Mouse (Mus musculus) v-Abl transformed pro-B cells (cell line): Measurements from ENCODE around the gene Slc4a7.

Experiments used
- in situ Hi-C, 2 experiments: fragments of 400-800 bp; cut with MboI; formaldehyde crosslinking; loops; one replicate each; pipeline ENCODE4 v1.15.1; 2025; ENCODE audit not compliant: unreplicated experiment in 2 of 2

Slc4a7 gene

DNA sequence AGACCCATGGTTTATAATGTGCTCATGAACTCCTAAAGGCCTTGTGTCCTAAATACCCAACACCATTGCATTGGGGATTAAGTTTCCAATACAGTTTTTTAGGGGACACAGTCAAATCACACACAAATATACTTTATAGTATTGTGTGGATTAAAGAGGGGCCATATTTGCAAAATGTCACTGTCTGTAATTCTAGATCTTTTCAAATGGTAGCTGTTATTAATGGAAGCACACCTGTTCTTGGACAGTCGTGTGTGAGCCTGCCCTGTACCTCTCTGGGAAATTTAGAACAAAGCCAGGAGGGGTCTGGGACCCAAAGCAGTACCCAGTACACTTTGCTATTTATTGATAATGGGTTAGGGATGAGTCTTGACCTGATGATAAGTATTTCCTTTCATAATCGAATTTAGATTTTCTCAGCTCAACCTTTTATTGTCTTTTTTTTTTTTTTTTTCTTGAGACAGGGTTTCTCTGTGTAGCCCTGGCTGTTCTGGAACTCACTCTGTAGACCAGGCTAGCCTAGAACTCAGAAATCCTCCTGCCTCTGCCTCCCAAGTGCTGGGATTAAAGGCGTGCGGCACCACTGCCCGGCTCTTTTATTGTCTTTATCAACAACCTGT, at the start of gene Slc4a7:
Gene Slc4a7 (plus strand): TSS at position 570 of the 620 bp plus-strand sequence.
- in situ Hi-C loops, result no loop called here

DNA sequence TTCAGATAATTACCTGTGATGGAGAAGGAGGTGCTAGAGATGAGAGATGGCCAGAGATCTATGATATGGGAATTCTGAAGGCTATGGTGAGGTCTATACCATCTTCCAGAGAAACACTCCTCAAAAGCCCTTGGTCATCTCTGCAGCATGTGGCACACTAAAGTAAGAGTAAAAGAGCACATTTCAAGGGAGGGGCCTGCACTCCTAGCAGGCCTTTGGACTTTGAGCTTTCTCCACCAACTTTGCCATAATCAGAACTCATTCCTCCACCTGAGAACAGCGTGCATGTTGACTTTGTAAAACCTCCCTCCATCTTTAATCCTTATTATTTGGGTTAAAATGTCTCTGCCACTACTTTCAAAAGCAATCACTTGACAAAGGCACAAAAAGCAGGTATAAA, 31.5 kb upstream of the Slc4a7 start:
- in situ Hi-C loops, result no loop called here

GRCm38 (mm10) chr14:14681611-14682010, 20.5 kb upstream of the Slc4a7 start:
- in situ Hi-C loops, result loop anchor here in 1 of 2 experiments (5.0 to 10.0 kb wide), 2 partner anchors 44 to 167 kb away; no protein-coding TSS in a partner anchor

- in situ Hi-C loops, result loop anchor here in 1 of 2 experiments (5.0 to 10.0 kb wide), 2 partner anchors 47 to 170 kb away; no protein-coding TSS in a partner anchor
Observed at GRCm38 (mm10) chr14:14684771-14685170, 17.3 kb upstream of the Slc4a7 start.

- in situ Hi-C loops, result loop anchor here in 1 of 2 experiments (10.0 kb wide), 1 partner anchor 171 kb away; no protein-coding TSS in a partner anchor
Observed at GRCm38 (mm10) chr14:14686101-14686551, 16.0 kb upstream of the Slc4a7 start.

- in situ Hi-C loops, result loop anchor here in 1 of 2 experiments (10.0 kb wide), 1 partner anchor 173 kb away; no protein-coding TSS in a partner anchor
Observed at GRCm38 (mm10) chr14:14687258-14687890, 14.7 kb upstream of the Slc4a7 start.

GRCm38 (mm10) chr14:14702399-14703345, 593 bp downstream of the Slc4a7 start:
- in situ Hi-C loops, result no loop called here

- in situ Hi-C loops, result no loop called here
Observed at GRCm38 (mm10) chr14:14703346-14703871, 1.3 kb downstream of the Slc4a7 start.

DNA sequence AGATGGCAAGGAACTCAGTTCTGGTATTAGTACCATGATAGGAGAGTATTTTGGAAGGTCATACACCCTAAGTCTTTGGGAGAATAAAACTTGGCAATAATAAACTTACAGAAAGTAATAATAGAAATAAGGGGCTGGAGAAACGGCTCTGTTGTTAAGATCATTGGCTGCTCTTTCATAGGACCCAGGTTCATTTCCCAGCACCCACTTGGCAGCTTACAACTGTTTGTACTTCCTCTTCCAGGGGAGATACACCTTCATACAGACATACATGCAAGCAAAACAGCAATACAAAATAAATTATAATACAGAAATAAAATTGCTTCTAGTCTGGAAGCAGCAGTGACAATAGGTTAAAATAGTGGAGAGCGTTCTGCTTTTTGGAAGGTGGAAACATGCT, 2.6 kb downstream of the Slc4a7 start:
- in situ Hi-C loops, result no loop called here

GRCm38 (mm10) chr14:14705126-14705525, 3.0 kb downstream of the Slc4a7 start:
- in situ Hi-C loops, result no loop called here

- in situ Hi-C loops, result no loop called here
Observed at GRCm38 (mm10) chr14:14706381-14706780, 4.3 kb downstream of the Slc4a7 start.

DNA sequence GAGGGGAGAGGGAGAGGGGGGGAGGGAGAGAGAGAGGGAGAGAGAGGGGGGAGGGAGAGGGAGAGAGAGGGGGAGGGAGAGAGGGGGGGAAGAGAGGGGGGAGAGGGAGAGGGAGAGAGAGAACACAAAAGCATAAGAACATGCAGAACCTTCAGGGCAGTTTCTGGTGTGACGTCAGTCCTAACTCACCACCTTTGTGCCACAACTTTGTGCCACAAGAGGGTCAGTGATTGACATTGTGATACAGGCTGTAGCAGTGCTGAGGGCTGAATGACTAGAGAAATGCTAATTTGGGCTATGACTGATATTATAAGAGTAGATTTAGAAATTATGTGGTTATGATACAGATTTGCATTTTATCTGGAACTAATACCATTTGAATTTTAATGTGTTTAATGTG, 5.0 kb downstream of the Slc4a7 start:
- in situ Hi-C loops, result no loop called here

- in situ Hi-C loops, result no loop called here
Observed at GRCm38 (mm10) chr14:14709021-14709420, 6.9 kb downstream of the Slc4a7 start.

DNA sequence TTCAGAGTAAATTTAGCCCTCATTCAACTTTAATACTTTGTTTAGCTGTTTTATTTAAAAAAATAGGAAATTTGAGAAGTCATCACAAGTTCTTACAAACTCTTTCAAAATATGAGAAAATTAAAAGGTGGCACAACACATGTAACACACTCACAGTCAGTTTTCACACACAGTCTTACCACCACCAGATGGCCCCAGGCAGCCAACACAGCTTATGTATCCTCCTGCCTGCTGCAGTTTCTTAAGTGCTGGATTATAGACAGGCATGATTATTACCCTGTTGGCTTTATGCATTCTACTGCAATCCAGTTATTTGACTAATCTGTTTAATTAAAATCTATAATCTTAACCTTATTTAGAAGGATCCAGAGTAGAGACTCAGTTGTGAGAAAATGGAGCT, 12.1 kb downstream of the Slc4a7 start:
- in situ Hi-C loops, result loop anchor here in 1 of 2 experiments (10.0 kb wide), 1 partner anchor 229 kb away; no protein-coding TSS in a partner anchor

DNA sequence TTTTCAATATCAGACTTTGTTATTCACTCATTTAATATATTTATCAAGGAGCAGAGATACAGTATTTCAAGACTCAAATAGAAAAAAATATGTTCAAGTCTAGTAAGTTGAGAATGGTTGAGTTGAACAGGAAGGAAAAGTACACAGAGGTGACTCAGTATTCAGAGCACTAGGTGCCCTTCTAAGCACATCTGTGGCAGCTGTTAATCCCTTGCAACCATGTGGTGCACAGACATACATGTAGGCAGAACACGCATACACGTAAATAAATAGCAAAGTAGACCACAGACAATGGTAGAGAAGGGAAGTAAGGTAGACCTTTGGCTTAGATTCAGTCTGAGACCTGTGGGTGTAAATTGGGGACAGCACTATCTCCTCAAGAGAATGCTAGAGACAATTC, 13.7 kb downstream of the Slc4a7 start:
- in situ Hi-C loops, result loop anchor here (5.0 to 10.0 kb wide), 2 partner anchors 78 to 231 kb away; no protein-coding TSS in a partner anchor

GRCm38 (mm10) chr14:14716843-14717242, 14.8 kb downstream of the Slc4a7 start:
- in situ Hi-C loops, result loop anchor here (5.0 to 10.0 kb wide), 2 partner anchors 80 to 232 kb away; no protein-coding TSS in a partner anchor

GRCm38 (mm10) chr14:14718556-14718955, 16.5 kb downstream of the Slc4a7 start:
- in situ Hi-C loops, result loop anchor here (5.0 to 10.0 kb wide), 2 partner anchors 81 to 234 kb away; no protein-coding TSS in a partner anchor

GRCm38 (mm10) chr14:14781169-14781568, 79.1 kb downstream of the Slc4a7 start:
- in situ Hi-C loops, result loop anchor here in 1 of 2 experiments (10.0 to 25.0 kb wide), 2 partner anchors 669 to 1624 kb away; partner anchors contain the start of gene Psmd6

DNA sequence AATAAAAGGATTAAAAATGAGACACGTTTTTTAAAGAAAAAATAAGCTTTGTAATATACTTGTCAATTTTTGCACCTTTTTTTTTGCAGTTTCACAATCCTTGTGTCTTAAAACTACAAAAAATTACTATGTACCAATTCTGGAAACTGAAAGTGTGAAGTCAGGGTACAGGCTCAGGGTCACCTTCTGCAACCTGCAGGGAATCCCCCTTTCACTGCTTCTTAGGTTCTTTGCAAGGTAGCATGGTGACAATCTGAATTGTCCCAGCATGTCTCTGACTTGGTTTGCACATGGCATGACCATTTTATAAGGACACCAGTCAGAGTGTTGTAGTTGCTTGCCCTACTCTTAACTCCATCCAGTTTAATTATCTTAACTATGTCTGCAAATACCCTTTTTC, 82.1 kb downstream of the Slc4a7 start:
- in situ Hi-C loops, result loop anchor here in 1 of 2 experiments (10.0 to 25.0 kb wide), 2 partner anchors 672 to 1621 kb away; partner anchors contain the start of gene Psmd6

DNA sequence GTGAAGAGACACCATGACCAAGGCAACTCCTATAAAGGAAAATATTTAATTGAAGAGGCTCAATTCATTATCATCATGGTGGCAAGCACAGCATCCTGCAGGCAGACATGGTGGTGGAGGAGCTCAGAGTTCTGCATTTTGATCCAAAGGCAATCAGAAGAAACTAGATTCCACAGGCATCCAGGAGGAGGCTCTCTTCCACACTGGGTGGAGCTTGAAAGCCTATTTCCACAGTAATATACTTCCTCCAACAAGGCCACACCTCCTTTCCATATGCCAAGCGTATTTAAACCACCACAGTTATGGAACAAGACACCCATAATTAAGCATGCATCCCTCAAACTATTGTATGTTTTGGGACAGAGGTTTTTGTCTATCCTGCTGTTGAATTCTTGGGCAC, 84.9 kb downstream of the Slc4a7 start:
- in situ Hi-C loops, result loop anchor here in 1 of 2 experiments (10.0 to 25.0 kb wide), 2 partner anchors 675 to 1618 kb away; partner anchors contain the start of gene Psmd6
